Mouse (Mus musculus) heart, embryonic 12.5 days (tissue): ENCODE measurements around the gene Adipor2. TPM values are rescaled to one million over a fixed set of nuclear protein-coding genes. Genes with fewer than 3 reads are reported as not detected.

Experiments
- ATAC-seq: fragments of 200-750 bp; cut with Nextera tagmentation; 2 replicates; pipeline ENCODE4 v1.8.0; 2017; ENCODE audit warnings: moderate TSS enrichment, moderate library complexity; ENCODE audit not compliant: insufficient number of reproducible peaks, low FRiP score
- H3K27ac ChIP-seq: fragments of 300-500 bp; sonication (generic); 2 replicates; pipeline ENCODE4 v1.5.1; 2016; ENCODE audit warnings: mild to moderate bottlenecking, moderate library complexity; ENCODE audit not compliant: poor library complexity, severe bottlenecking
- H3K27me3 ChIP-seq: fragments of 300-500 bp; sonication (generic); replicated peaks from 2 replicates; pipeline ENCODE4 v1.6.1; 2016; ENCODE audit warnings: mild to moderate bottlenecking, moderate library complexity
- H3K36me3 ChIP-seq: fragments of 300-500 bp; sonication (generic); 2 replicates; pipeline ENCODE4 v1.6.1; 2016; ENCODE audit warnings: mild to moderate bottlenecking, moderate library complexity
- H3K4me1 ChIP-seq: fragments of 300-500 bp; sonication (generic); replicated peaks from 2 replicates; pipeline ENCODE4 v1.6.1; 2016; ENCODE audit warnings: mild to moderate bottlenecking
- H3K4me2 ChIP-seq: fragments of 300-500 bp; sonication (generic); 2 replicates; pipeline ENCODE4 v1.6.1; 2016; ENCODE audit warnings: mild to moderate bottlenecking, moderate library complexity
- H3K4me3 ChIP-seq: fragments of 300-500 bp; sonication (generic); 2 replicates; pipeline ENCODE4 v1.5.1; 2016; ENCODE audit warnings: mild to moderate bottlenecking
- H3K9ac ChIP-seq: fragments of 300-500 bp; sonication (generic); 2 replicates; pipeline ENCODE4 v1.6.1; 2016; ENCODE audit warnings: mild to moderate bottlenecking, moderate library complexity
- H3K9me3 ChIP-seq: fragments of 300-500 bp; sonication (generic); replicated peaks from 2 replicates; pipeline ENCODE4 v1.6.1; 2016; ENCODE audit warnings: mild to moderate bottlenecking, moderate library complexity
- WGBS: fragments of 180-500 bp; shearing (Covaris S2); methylation state at CpG from one replicate; pipeline ENCODE4 v1.1.7; 2016; 5-methylcytosine and 5-hydroxymethylcytosine counted together
- polyA plus RNA-seq: library from polyadenylated mRNA; unstranded; fragments of >200 nt; fragmentation: Nextera tagmentation; extraction: Ambion mirVana; gene quantifications from 2 replicates; pipeline ENCODE4 v1.2.1, GENCODE M21; 2016

The Adipor2 gene
- polyA plus RNA-seq, 1 experiment from 2014 or later = 27.8 TPM

- ATAC-seq = no peak
- Histone ChIP-seq H3K27me3 (no peaks in the 10 kb centered on the region), H3K27ac (no peak overlapping the region), H3K9ac (no peak overlapping the region), H3K4me1 (peaks cover 7% of the 10 kb centered on the region), H3K9me3 (0 out of 2 replicates have a peak, but pooled peaks cover 2% of the 10 kb centered on the region), H3K36me3 (no peaks in the 10 kb centered on the region), H3K4me3 (no peak overlapping the region), H3K4me2 (no peak overlapping the region)
- WGBS = 82% methylated on average over 4 of the region's 4 CpGs
Measured at GRCm38 (mm10) chr6:119404854-119405253, 12.7 kb downstream of the Adipor2 start.

GRCm38 (mm10) chr6:119402976-119403375, 14.5 kb downstream of the Adipor2 start:
- no peaks in the 10 kb centered on the region for H3K36me3 ChIP-seq
- no peaks in the 10 kb centered on the region; the same call in 1 of the 2 replicates for H3K4me1 ChIP-seq
- H3K4me3 ChIP-seq = no peak overlapping the region
- WGBS = 81% methylated on average over 3 of the region's 3 CpGs
- no peak overlapping the region for H3K4me2 ChIP-seq
- H3K27ac ChIP-seq = no peak overlapping the region
- no peaks in the 10 kb centered on the region for H3K27me3 ChIP-seq
- no peak for ATAC-seq
- 0 out of 2 replicates have a peak, but pooled peaks cover 3% of the 10 kb centered on the region for H3K9me3 ChIP-seq
- H3K9ac ChIP-seq = no peak overlapping the region

GRCm38 (mm10) chr6:119401545-119402304, 15.8 kb downstream of the Adipor2 start:
- H3K4me3 ChIP-seq = no peak overlapping the region
- no peak overlapping the region for H3K9ac ChIP-seq
- H3K9me3 ChIP-seq = peaks cover 3% of the 10 kb centered on the region; the same call in 1 of the 2 replicates
- no peak overlapping the region for H3K27ac ChIP-seq
- no peak for ATAC-seq
- no peaks in the 10 kb centered on the region for H3K4me1 ChIP-seq
- H3K27me3 ChIP-seq = no peaks in the 10 kb centered on the region
- no peak overlapping the region for H3K4me2 ChIP-seq
- 74% methylated on average over 8 of the region's 8 CpGs for whole genome bisulfite sequencing
- H3K36me3 ChIP-seq = no peaks in the 10 kb centered on the region

- 82% methylated on average over 3 of the region's 3 CpGs for WGBS
- ATAC-seq = no peak
- Histone ChIP-seq H3K4me3 (no peak overlapping the region), H3K9me3 (peaks cover 3% of the 10 kb centered on the region; the same call in 1 of the 2 replicates), H3K36me3 (no peaks in the 10 kb centered on the region), H3K4me1 (peaks cover 8% of the 10 kb centered on the region), H3K9ac (no peak overlapping the region), H3K27me3 (no peaks in the 10 kb centered on the region), H3K27ac (no peak overlapping the region), H3K4me2 (no peak overlapping the region)
Measured at GRCm38 (mm10) chr6:119400649-119401048, 16.9 kb downstream of the Adipor2 start.

DNA sequence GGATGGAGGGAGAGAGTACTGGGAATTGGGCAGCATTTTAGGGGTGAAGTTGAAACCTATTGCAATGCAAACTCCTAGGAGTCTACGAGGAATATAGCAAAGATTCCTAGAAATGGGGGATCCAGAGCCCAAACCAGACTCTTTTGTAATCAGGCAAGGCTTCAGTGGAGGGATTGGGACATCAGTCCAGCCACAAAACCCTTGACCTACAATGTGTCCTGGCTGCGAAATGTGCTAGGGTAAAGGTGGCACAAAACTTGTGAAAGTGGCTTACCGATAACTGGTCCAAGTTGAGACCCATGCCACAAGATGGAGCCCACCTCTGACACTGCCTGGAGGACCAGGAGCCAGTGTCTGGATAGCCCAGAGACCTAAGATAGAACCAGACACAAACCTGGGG, 18.1 kb downstream of the Adipor2 start:
- Histone ChIP-seq H3K27ac (no peak overlapping the region), H3K9me3 (peaks cover 3% of the 10 kb centered on the region; the same call in 1 of the 2 replicates), H3K9ac (no peak overlapping the region), H3K4me2 (no peak overlapping the region), H3K36me3 (no peaks in the 10 kb centered on the region), H3K4me1 (peaks cover 10% of the 10 kb centered on the region), H3K27me3 (no peaks in the 10 kb centered on the region), H3K4me3 (no peak overlapping the region)
- no peak for ATAC-seq
- WGBS = 89% methylated on average over 3 of the region's 3 CpGs

DNA sequence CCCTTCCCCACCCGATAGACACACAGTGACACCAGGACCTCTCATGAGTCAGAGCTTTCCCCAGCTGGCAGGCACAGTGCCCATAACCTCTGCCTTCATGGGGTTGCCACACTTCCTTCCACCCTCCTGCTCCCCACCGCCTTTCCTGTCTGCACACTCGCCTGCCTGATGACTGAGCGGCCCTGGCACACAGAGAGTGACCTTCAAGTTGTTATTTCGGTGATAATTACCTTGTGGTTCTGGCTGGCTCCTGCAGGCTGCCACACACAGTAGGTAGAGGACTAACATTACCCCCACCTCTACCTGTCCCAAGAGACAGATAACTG, 21.2 kb downstream of the Adipor2 start:
- H3K4me3 ChIP-seq = no peak overlapping the region
- H3K27me3 ChIP-seq = no peaks in the 10 kb centered on the region
- ATAC-seq = 0 out of 2 replicates have a peak, but pooled peaks have one; percentile 39
- WGBS = 29% methylated on average over 5 of the region's 5 CpGs
- peaks cover 10% of the 10 kb centered on the region for H3K4me1 ChIP-seq
- H3K36me3 ChIP-seq = no peaks in the 10 kb centered on the region
- H3K4me2 ChIP-seq = no peak overlapping the region
- no peak overlapping the region for H3K9ac ChIP-seq
- peaks cover 3% of the 10 kb centered on the region; the same call in 1 of the 2 replicates for H3K9me3 ChIP-seq
- no peak overlapping the region for H3K27ac ChIP-seq

GRCm38 (mm10) chr6:119395421-119396308, 21.8 kb downstream of the Adipor2 start:
- Histone ChIP-seq H3K4me1 (peaks cover 10% of the 10 kb centered on the region), H3K36me3 (no peaks in the 10 kb centered on the region), H3K9ac (no peak overlapping the region), H3K4me3 (no peak overlapping the region), H3K27me3 (no peaks in the 10 kb centered on the region), H3K27ac (no peak overlapping the region), H3K9me3 (peaks cover 3% of the 10 kb centered on the region; the same call in 1 of the 2 replicates), H3K4me2 (no peak overlapping the region)
- ATAC-seq = no peak
- WGBS = 68% methylated on average over 14 of the region's 14 CpGs

- no peak for ATAC-seq
- H3K4me2 ChIP-seq = no peak overlapping the region
- no peaks in the 10 kb centered on the region; the same call in 1 of the 2 replicates for H3K9me3 ChIP-seq
- H3K36me3 ChIP-seq = no peaks in the 10 kb centered on the region
- WGBS = 74% methylated on average over 9 of the region's 9 CpGs
- H3K27ac ChIP-seq = no peak overlapping the region
- H3K4me1 ChIP-seq = peaks cover 13% of the 10 kb centered on the region
- H3K9ac ChIP-seq = no peak overlapping the region
- H3K4me3 ChIP-seq = no peak overlapping the region
- no peaks in the 10 kb centered on the region for H3K27me3 ChIP-seq
Measured at GRCm38 (mm10) chr6:119392836-119393235, 24.7 kb downstream of the Adipor2 start.

DNA sequence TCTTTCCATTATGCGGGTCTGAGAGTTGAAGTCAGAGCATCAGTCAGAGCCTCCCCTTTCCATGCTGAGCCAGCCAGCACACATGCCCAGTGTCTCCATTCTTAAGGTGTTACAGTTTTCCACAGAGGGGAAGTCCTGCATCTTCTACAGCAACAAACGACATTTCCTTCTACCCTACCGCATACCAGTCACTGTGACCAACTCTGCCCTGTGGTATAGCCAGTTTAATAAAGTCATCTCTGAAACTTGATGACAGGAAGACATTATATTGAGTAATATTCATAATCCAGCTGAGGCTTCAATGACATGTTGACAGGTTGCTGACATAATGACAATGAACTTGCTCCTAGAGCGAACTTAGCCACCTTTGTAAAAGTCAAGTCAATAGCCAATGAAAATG, 26.8 kb downstream of the Adipor2 start:
- no peaks in the 10 kb centered on the region for H3K27me3 ChIP-seq
- H3K27ac ChIP-seq = no peak overlapping the region
- H3K4me1 ChIP-seq = peaks cover 13% of the 10 kb centered on the region
- no peak overlapping the region for H3K4me3 ChIP-seq
- H3K36me3 ChIP-seq = no peaks in the 10 kb centered on the region
- 88% methylated on average over 4 of the region's 4 CpGs for WGBS
- no peaks in the 10 kb centered on the region for H3K9me3 ChIP-seq
- no peak overlapping the region for H3K9ac ChIP-seq
- no peak for ATAC-seq
- no peak overlapping the region for H3K4me2 ChIP-seq

DNA sequence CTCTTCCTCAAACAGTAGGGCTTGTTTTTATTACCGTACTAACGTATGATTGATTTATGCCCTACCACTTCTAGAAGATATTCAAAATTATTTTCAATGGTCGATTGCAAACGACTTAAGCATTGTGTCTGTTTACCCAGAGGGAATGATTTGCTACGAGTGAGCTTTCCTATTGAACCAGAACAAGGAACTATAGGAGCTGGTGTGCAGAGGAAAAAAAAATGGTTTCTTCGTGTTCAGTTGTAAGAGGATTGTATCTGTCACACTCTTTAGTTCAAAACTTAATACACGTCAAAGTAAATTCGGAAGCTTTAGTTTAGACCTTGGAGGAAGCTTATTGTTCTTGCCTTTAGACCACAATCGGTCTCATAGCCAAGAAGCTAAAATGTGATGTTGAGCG, 28.4 kb downstream of the Adipor2 start:
- 27% methylated on average over 10 of the region's 10 CpGs for WGBS
- Histone ChIP-seq H3K9me3 (no peaks in the 10 kb centered on the region), H3K27ac (no peak overlapping the region), H3K9ac (peak overlapping the region; percentile 67), H3K36me3 (no peaks in the 10 kb centered on the region), H3K27me3 (no peaks in the 10 kb centered on the region), H3K4me1 (peaks cover 10% of the 10 kb centered on the region), H3K4me2 (peak overlapping the region; percentile 61), H3K4me3 (peak overlapping the region; percentile 77)
- no peak for ATAC-seq

GRCm38 (mm10) chr6:119388650-119389012, 28.9 kb downstream of the Adipor2 start:
- Histone ChIP-seq H3K4me2 (peak overlapping the region; percentile 92), H3K27me3 (no peaks in the 10 kb centered on the region), H3K27ac (peak overlapping the region; percentile 92), H3K9ac (peak overlapping the region; percentile 91), H3K4me3 (peak overlapping the region; percentile 77), H3K9me3 (no peaks in the 10 kb centered on the region), H3K4me1 (peaks cover 10% of the 10 kb centered on the region), H3K36me3 (no peaks in the 10 kb centered on the region)
- peak; percentile 100 for ATAC-seq
- WGBS = under 1% methylated on average over 41 of the region's 53 CpGs
